Mouse (Mus musculus) cerebellum, adult 2 months (tissue): ENCODE results near the gene Fkbp14.

Source experiments
- CTCF ChIP-seq: fragments of 200-500 bp; IDR thresholded peaks from 2 replicates; pipeline ENCODE4 v1.5.1; 2011; ENCODE audit warnings: low read depth, mild to moderate bottlenecking, control low read depth, low read length, moderate library complexity, borderline replicate concordance; ENCODE audit not compliant: insufficient read depth
- POLR2A ChIP-seq: fragments of 200-500 bp; IDR thresholded peaks from 2 replicates; pipeline ENCODE4 v1.6.1; 2011; ENCODE audit warnings: low read length, control low read depth, borderline replicate concordance; ENCODE audit not compliant: insufficient read depth

DNA sequence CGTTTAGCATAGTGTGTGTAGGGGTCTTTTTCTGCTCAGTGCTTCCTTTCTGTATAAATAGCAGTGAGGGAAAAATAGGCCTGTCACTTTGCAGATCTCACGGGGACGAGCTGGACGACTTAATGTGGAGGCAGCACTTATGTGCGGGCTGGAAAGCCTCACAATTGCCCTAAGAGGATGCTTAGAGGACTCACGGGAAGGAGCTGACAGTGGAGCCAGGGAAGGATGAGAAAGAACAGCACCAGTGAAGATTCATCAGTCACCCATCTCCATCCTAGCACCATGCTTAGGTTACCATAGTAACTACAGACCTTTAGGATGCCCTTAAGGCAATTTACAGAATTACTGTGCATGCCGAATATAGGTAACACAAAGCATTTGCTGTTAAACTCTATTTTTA, 27.3 kb downstream of the Fkbp14 start:
- TF ChIP-seq POLR2A: no peak
- TF ChIP-seq CTCF: no peak
